Mouse (Mus musculus) 3T3-L1 (cell line): ENCODE results near the gene Olfr1359.

Experiments used
- DNase-seq: peaks from one replicate; pipeline ENCODE4 v3.0.0-alpha.2; 2015; ENCODE audit warnings: low read depth, low spot score

Olfr1359 gene

DNA sequence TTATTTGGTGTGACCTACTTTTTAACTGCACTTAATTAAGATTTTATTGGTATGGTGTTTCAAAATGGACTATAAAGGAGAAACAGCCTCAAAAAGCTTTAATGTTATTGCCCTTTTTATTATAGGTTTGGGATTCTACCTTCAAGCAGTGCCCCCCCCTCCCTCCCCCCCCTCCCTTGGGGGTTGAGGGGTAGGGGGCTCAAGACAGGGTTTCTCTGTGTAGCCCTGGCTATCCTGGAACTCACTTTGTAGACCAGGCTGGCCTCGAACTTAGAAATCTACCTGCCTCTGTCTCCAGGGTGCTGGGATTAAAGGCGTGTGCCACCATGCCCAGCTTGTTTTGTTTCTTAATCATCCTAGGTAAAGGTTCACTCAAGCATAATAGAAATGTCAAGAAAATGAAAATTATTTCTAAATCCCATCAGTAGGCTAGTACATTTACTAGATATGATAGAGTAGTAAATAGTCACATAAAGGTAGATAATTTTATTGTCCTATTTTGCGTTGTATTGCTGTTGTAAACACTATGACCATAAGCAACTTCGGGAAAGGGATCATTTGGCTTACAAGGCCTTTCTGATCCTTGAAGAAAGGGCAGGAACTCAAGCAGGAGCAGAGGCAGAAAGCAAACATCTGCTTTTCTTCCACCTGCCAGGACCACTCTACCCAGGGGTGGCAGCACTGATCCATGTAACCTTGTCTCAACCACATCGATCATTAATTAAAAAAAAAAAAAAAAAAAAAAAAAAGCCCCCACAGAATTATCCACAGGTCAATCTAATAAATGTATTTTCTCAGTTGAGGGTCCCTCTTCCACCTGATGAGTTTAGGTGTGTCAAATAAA, 25.3 kb downstream of the Olfr1359 start:
- peak; percentile 36 for DNase-seq

- no peak for DNase-seq
These were observed 30.1 kb downstream of the Olfr1359 start for GRCm38 (mm10) chr13:21727948-21728572.

GRCm38 (mm10) chr13:21729544-21729943, 31.6 kb downstream of the Olfr1359 start:
- peak; percentile 34 for DNase-seq

DNA sequence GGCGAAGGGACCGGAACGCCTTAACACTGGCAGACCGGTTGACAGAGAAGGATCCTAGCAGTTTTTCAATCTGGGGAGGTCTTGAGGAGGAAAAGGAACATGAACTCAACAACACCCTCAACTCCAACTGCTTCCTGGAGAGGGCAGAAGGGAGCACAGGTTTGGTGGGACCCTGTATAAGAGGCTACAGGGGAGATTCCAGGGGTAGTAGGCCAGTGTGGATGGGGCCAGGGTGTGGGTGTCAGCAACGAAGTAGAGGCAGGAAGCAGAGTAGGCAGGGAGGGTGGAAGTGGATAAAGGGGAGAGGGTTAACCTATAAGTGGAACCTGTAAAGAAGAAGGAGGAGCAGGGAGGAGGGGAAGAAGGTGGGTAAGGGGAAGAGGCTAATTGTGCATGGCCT, 35.6 kb downstream of the Olfr1359 start:
- peak; percentile 52 for DNase-seq

DNA sequence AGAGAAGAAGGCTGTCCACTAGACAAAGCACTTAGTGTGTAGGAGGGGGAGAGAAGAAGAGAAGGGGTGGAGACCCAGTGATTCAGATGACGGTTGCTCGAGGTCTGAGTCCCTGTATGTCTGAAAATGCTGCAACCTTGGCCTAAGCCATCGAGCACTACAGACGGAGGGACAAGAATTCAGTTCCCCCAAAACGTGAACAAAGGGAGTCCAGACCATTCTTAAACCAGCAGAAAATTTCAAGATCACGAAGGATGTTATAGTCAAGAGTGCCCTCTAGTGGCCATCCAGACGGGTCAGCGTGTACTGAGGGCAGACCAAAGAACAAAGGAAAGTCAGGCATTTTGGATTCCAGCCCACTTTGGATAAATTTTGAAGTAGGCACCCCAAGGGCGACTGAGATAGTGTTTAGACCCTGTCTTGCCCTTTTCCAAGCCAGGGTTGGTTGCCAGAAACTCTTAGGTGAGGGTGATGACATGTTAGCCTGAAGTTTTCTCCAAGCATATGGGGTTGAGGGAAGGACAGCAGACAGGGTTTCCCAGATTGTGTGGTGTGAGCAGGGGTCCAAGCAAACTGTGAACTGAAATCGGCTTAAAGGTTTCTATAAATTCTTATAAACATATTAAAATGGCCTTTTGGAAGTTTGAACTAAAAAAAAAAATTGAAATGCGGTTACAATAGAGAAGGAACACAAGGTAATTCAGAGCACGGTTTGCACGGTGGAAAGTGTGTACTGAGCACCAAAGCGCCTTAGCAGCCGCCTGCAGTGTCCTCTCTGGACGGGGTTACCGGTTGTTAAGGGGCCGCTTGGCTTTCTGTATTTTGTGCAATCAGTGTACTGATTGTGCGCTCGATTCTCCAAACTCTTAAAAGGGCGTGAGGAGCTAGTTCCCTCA, 36.3 kb downstream of the Olfr1359 start:
- peak; percentile 96 for DNase-seq

DNA sequence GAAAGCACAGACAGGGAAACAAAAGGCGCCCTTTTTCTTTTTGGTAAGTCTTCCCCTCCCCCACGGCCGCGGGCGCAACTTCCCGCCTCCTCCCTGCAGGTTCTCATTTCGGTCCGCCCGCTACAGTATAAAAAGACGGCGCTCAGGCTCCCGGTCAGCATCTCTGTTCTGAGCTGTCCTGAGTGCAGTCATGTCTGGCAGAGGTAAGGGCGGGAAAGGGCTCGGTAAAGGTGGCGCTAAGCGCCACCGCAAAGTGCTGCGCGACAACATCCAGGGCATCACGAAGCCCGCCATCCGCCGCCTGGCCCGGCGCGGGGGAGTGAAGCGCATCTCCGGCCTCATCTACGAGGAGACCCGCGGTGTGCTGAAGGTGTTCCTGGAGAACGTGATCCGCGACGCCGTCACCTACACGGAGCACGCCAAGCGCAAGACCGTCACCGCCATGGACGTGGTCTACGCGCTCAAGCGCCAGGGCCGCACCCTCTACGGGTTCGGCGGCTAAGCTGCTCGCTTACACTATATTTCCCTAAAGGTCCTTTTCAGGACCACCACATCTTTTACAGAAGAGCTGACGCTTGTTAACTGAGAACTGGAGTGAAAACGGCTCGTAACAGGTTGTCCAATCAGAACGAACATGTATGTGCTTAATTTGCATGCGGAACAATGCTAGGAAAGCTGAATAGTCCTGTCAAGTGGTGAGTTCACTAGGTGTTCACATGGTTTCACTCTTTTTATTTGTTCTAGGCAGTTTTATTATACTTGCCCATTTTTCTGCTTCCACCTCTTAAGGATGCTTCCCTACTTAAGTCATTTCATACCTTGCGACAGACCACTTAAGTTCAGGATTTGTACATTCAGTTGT, 37.2 kb downstream of the Olfr1359 start, which contains the start of gene Hist1h4j:
Gene Hist1h4j (plus strand): TSS at position 159 of the 862 bp plus-strand sequence.
- peak; percentile 88 for DNase-seq

DNA sequence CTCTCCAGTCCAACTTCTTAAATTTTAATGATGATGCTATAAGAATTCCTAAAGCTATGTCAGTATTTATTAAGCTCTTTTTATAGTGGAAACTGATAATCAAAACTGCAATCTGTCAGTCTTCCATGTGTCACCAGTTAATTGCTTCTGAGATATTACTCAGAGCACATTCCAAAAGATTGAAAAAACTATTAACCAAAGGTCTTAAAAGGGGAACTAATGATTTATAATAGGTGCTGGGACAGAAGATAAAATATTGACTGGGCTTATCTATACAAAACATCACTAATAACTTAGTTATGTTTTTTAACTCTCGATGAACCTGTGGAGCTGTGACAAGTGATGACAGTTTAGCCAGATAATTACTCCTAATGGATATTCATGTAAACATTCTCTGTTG, 47.1 kb downstream of the Olfr1359 start:
- no peak for DNase-seq

DNA sequence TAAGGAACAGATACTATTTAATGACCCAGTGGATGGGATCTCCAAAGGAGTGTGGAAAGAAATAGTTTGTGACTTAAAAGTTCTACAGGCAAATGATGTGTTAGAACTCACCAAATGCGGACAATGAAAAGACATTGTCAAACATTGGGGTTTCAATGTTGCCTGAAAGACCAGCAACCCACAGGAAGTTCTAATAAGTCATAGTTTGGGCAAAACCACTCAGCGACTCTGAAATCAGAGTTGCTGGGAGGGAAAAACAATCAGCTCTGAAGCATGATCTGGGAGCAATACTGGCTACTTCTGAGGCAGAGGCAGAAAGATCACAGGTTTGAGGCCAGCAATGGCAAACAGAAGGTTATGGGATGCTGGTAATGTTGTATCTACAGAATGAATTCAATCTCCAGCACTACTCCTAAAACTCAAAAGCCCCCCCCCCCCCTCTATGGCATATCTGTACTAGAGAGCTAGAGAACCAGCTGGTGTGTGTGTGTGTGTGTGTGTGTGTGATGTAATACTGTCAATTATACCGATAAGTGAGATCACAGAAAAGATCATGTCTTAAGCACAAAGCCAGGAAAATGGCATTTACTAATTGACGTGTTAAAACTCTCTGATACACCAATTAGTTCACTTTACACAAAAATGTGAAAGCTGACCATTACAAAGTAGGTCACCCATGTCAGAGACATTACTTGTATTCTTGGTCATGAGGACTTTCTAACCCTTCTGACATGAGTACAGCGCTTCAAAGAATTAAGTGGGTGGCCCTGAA, 51.7 kb downstream of the Olfr1359 start:
- DNase-seq, result peak; percentile 63

DNA sequence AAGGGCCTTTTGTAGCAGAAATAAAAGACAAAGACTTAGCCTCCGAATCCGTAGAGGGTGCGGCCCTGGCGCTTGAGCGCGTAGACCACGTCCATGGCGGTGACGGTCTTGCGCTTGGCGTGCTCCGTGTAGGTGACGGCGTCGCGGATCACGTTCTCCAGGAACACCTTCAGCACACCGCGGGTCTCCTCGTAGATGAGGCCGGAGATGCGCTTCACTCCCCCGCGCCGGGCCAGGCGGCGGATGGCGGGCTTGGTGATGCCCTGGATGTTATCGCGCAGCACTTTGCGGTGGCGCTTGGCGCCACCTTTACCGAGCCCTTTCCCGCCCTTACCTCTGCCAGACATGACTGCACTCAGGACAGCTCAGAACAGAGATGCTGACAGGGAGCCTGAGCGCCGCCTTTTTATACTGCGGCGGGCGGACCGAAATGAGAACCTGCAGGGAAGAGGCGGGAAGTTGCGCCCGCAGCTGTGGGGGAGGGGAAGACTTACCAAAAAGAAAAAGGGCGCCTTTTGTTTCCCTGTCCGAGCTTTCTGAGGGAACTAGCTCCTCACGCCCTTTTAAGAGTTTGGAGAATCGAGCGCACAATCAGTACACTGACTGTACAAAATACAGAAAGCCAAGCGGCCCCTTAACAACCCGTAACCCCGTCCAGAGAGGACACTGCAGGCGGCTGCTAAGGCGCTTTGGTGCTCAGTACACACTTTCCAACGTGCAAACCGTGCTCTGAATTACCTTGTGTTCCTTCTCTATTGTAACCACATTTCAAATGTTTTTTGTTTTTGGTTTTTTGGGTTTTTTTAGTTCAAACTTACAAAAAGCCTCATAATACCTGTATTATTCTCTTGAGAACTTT, 52.5 kb downstream of the Olfr1359 start, which contains the start of gene Hist1h4k:
Gene Hist1h4k (minus strand): TSS at position 347 of the 859 bp plus-strand sequence.
- DNase-seq, result peak; percentile 88

DNA sequence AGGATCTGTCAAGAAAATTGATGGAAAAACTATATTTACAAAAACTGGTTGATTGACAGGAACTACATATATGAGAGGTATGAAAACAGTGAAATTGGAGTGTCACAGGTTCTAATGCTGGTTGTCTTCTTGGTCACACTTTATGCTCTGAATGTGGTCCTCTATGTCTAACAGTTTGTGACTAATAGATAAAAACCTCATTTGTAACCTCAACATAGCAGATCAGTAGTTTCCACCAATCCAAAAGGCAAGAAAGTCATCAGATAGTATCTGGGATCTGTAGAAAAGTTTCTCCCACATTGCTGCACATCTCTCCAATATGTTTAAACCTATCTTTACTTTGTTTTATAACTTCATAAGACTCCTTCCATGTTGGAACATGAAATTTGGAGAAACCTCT, 53.5 kb downstream of the Olfr1359 start:
- DNase-seq, result peak; percentile 43

GRCm38 (mm10) chr13:21751827-21752226, 53.9 kb downstream of the Olfr1359 start:
- DNase-seq, result peak; percentile 35

DNA sequence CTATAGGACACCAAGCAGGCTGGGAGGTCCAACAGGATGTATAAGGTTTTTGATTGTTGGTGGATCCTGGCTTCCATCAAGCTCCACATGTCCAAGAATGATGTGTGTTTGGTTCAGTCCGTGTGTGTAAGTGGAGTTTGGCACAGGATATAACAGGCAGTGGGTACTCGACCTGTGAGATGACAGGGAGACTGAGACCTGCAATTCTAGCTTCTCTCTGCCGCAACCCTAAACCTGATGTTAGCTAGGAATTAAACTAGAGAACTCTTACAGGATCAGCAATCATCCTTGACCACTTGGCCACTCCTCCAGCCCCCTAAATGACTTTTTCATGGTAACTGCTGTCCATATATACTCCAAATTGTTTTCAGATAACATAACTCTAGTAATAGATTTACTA, 54.4 kb downstream of the Olfr1359 start:
- peak; percentile 57 for DNase-seq

DNA sequence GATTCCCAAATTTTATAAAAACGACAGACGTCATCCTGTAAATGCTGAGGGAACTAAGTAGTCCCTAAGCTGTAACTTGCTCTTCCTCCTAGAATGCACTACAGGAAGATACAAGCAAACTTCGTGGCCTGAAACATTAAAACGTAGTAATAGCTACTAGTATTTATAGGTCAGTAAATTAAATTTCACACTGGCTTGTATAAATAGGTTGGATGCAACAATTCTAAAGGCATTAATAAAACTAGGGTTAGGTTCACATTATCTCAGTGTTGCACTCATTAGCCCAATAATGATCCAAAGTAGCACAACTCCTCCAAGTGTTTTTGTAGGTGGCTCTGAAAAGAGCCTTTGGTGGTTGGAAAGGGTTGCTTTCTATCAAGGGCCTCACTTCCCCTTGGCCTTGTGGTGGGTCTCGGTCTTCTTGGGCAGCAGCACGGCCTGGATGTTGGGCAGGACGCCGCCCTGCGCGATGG, 55.2 kb downstream of the Olfr1359 start:
- DNase-seq, result peak; percentile 56

GRCm38 (mm10) chr13:21753524-21754285, 55.8 kb downstream of the Olfr1359 start, which contains the start of the genes Hist1h2ak and Hist1h2bn:
Gene Hist1h2ak, minus strand, starts transcription at chr13:21753827.
Gene Hist1h2bn, plus strand, starts transcription at chr13:21754123.
- DNase-seq, result peak; percentile 96

- peak; percentile 73 for DNase-seq
These were observed 56.5 kb downstream of the Olfr1359 start for GRCm38 (mm10) chr13:21754294-21755001.

DNA sequence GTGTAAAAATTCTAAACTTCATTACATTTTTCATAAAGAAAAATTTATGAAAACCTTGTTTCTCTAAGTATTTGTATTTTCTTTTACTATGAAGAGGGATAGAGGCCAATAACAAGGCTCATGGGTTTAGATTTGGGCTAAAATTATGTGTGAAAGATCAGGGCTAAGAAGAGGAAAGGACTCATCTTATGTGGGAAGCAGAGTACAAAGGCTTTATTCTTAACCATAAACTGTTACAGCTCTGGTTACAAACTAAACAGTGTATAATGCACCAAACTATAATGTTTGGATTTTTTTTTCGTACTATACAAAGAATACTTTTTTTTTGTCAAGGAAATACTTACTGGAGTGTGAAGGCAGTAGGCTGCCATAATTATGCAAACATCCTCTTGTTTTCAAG, 57.8 kb downstream of the Olfr1359 start:
- no peak for DNase-seq
